Mouse (Mus musculus) layer of hippocampus, postnatal 14 days (tissue): ENCODE measurements around the gene Kif27. TPM values are rescaled to one million over a fixed set of nuclear protein-coding genes. Genes with fewer than 3 reads are reported as not detected.
"Not testable (repeated sequence)": the region's sequence is repeated elsewhere in the genome, so short reads cannot be mapped to it uniquely, and the experiment has no call there.

Experiments
- DNase-seq, 2 experiments: peaks; one replicate each; pipeline ENCODE4 v3.0.0; 2021 to 2022; ENCODE audit warnings: low spot score in 2 of 2, mixed read lengths in 1 of 2
- long read RNA-seq, 2 experiments: library from polyadenylated mRNA; stranded (forward); transcript quantifications; one replicate each; pipeline ENCODE4 v2.0.0; 2021
- total RNA-seq, 2 experiments: library from RNA; stranded (reverse); gene quantifications; 2 replicates each; pipeline ENCODE4 v1.2.3; 2021

Gene Kif27
- total RNA-seq = 1 to 10 TPM; 2.0 to 3.6 TPM
- long read RNA-seq, experiment 1, partial matches to known transcripts = 0 of 1 reads
- long read RNA-seq, experiment 1, other reads (novel, unspliced or antisense) = 1 of 1 reads
- long read RNA-seq, experiment 2, partial matches to known transcripts = 0 of 3 reads
- long read RNA-seq, experiment 2, other reads (novel, unspliced or antisense) = 3 of 3 reads

GRCm38 (mm10) chr13:58358629-58359303, at the start of gene Kif27:
TSS of gene Kif27 (minus strand) at chr13:58359122.
- DNase-seq = peak; percentile 13 to 20

GRCm38 (mm10) chr13:58403243-58403642, 44.3 kb upstream of the Kif27 start, which contains the start of gene Hnrnpk:
TSS of gene Hnrnpk (minus strand) at chr13:58403343.
- DNase-seq = not testable (repeated sequence)

GRCm38 (mm10) chr13:58402744-58403110, 43.8 kb upstream of the Kif27 start:
- DNase-seq = no peak

- peak; percentile 98 to 100 for DNase-seq
Observed at GRCm38 (mm10) chr13:58402003-58402743, 43.3 kb upstream of the Kif27 start, which contains the start of gene Rmi1. TSS of gene Rmi1 (plus strand) at chr13:58402248.

- peak; percentile 74 to 76 for DNase-seq
Observed at GRCm38 (mm10) chr13:58401135-58402002, 42.4 kb upstream of the Kif27 start.

GRCm38 (mm10) chr13:58400576-58400975, 41.7 kb upstream of the Kif27 start:
- no peak for DNase-seq

GRCm38 (mm10) chr13:58397651-58398050, 38.7 kb upstream of the Kif27 start:
- DNase-seq = no peak

- not testable (repeated sequence) for DNase-seq
Observed at GRCm38 (mm10) chr13:58394392-58394791, 35.5 kb upstream of the Kif27 start.

GRCm38 (mm10) chr13:58389324-58389951, 30.5 kb upstream of the Kif27 start:
- DNase-seq = no peak

GRCm38 (mm10) chr13:58388379-58388778, 29.5 kb upstream of the Kif27 start:
- DNase-seq = no peak

GRCm38 (mm10) chr13:58387948-58388347, 29.0 kb upstream of the Kif27 start:
- peak; percentile 63 to 69 for DNase-seq

GRCm38 (mm10) chr13:58385547-58385920, 26.6 kb upstream of the Kif27 start:
- DNase-seq = no peak

- DNase-seq = peak; percentile 38 to 57
Observed at GRCm38 (mm10) chr13:58384779-58385546, 26.0 kb upstream of the Kif27 start, which contains the start of gene 2210016F16Rik. TSS of gene 2210016F16Rik (minus strand) at chr13:58385225.

- no peak for DNase-seq
Observed at GRCm38 (mm10) chr13:58384371-58384770, 25.4 kb upstream of the Kif27 start.

- DNase-seq = no peak
Observed at GRCm38 (mm10) chr13:58373153-58373470, 14.2 kb upstream of the Kif27 start.

GRCm38 (mm10) chr13:58372278-58373152, 13.6 kb upstream of the Kif27 start:
- no peak for DNase-seq

- no peak for DNase-seq
Observed at GRCm38 (mm10) chr13:58368835-58369234, 9.9 kb upstream of the Kif27 start.

- no peak for DNase-seq
Observed at GRCm38 (mm10) chr13:58367641-58368040, 8.7 kb upstream of the Kif27 start.

- no peak for DNase-seq
Observed at GRCm38 (mm10) chr13:58366373-58366772, 7.5 kb upstream of the Kif27 start.
